Mouse (Mus musculus): ENCODE data around the gene Fbxl7. TPM values are rescaled to one million over a fixed set of nuclear protein-coding genes. Genes with fewer than 3 reads are reported as not detected.

Gene Fbxl7
- polyA plus RNA-seq (2015; fragmentation: Nextera tagmentation; extraction: Ambion mirVana), result 11.3 TPM in 2 replicates

- Histone ChIP-seq H3K27me3 (replicated peaks) (no peaks in the 10 kb centered on the region), H3K36me3 (no peaks in the 10 kb centered on the region), H3K4me3 (replicated peaks) (peak within 1 kb of the TSS; percentile 84), H3K9me3 (no peaks in the 10 kb centered on the region), H3K4me2 (replicated peaks) (peak within 1 kb of the TSS; percentile 86), H3K27ac (peak within 1 kb of the TSS; percentile 89), H3K4me1 (replicated peaks) (no peaks in the 10 kb centered on the region), H3K9ac (peak within 1 kb of the TSS; percentile 82)
- WGBS, result under 1% methylated on average over 58 of the region's 58 CpGs
- peak; percentile 94 for ATAC-seq
Observed at GRCm38 (mm10) chr15:26895251-26895711, at the start of gene Fbxl7. Fbxl7 (minus strand) TSS chr15:26895580.

GRCm38 (mm10) chr15:26922026-26922425 is 26.6 kb upstream of the Fbxl7 start:
- WGBS, result 75% methylated on average over 2 of the region's 2 CpGs
- Histone ChIP-seq H3K4me1 (replicated peaks) (no peaks in the 10 kb centered on the region), H3K9me3 (no peaks in the 10 kb centered on the region), H3K36me3 (no peaks in the 10 kb centered on the region), H3K27ac (no peak overlapping the region), H3K4me2 (replicated peaks) (no peak overlapping the region), H3K9ac (no peak overlapping the region), H3K4me3 (replicated peaks) (no peak overlapping the region), H3K27me3 (replicated peaks) (no peaks in the 10 kb centered on the region)
- ATAC-seq, result no peak

DNA sequence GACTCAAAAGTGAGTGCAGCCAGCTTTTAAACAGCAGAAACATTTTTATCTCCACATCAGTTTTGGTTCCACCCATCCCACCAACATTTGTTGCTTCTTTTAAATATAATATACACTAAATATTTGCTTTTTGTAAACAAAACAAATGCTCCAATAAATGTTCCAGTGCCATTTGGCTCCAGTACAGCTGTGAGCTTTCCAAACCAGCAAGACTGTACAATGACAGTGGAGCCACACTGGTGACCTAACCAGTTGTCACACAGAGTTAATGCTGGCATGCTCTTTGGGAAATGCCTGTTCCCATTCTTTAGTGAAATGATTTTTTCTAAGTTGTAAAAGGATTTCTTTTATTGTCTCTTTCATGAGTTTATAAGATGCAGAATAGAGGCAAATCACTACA is 18.0 kb upstream of the Fbxl7 start:
- Histone ChIP-seq H3K4me1 (replicated peaks) (no peaks in the 10 kb centered on the region), H3K27me3 (replicated peaks) (no peaks in the 10 kb centered on the region), H3K27ac (no peak overlapping the region), H3K9me3 (no peaks in the 10 kb centered on the region), H3K4me2 (replicated peaks) (no peak overlapping the region), H3K4me3 (replicated peaks) (no peak overlapping the region), H3K36me3 (no peaks in the 10 kb centered on the region), H3K9ac (no peak overlapping the region)
- no peak for ATAC-seq

- H3K36me3 ChIP-seq, result no peaks in the 10 kb centered on the region
- WGBS, result under 1% methylated on average over 14 of the region's 14 CpGs
- no peaks in the 10 kb centered on the region for H3K9me3 ChIP-seq
- H3K4me3 ChIP-seq (replicated peaks), result peak overlapping the region; percentile 84
- peak overlapping the region; percentile 89 for H3K27ac ChIP-seq
- no peaks in the 10 kb centered on the region for H3K4me1 ChIP-seq (replicated peaks)
- peak; percentile 52 for ATAC-seq
- peak overlapping the region; percentile 82 for H3K9ac ChIP-seq
- no peaks in the 10 kb centered on the region for H3K27me3 ChIP-seq (replicated peaks)
- H3K4me2 ChIP-seq (replicated peaks), result peak overlapping the region; percentile 86
Observed at GRCm38 (mm10) chr15:26895761-26896160, 381 bp upstream of the Fbxl7 start.

- peak; percentile 78 for ATAC-seq
- H3K27ac ChIP-seq, result peak overlapping the region; percentile 89
- WGBS, result 0% methylated on average over 28 of the region's 28 CpGs
- H3K4me3 ChIP-seq (replicated peaks), result peak overlapping the region; percentile 84
- H3K4me1 ChIP-seq (replicated peaks), result no peaks in the 10 kb centered on the region
- no peaks in the 10 kb centered on the region for H3K27me3 ChIP-seq (replicated peaks)
- peak overlapping the region; percentile 86 for H3K4me2 ChIP-seq (replicated peaks)
- H3K9me3 ChIP-seq, result no peaks in the 10 kb centered on the region
- H3K36me3 ChIP-seq, result no peaks in the 10 kb centered on the region
- peak overlapping the region; percentile 82 for H3K9ac ChIP-seq
Observed at GRCm38 (mm10) chr15:26894801-26895229, 565 bp downstream of the Fbxl7 start.

DNA sequence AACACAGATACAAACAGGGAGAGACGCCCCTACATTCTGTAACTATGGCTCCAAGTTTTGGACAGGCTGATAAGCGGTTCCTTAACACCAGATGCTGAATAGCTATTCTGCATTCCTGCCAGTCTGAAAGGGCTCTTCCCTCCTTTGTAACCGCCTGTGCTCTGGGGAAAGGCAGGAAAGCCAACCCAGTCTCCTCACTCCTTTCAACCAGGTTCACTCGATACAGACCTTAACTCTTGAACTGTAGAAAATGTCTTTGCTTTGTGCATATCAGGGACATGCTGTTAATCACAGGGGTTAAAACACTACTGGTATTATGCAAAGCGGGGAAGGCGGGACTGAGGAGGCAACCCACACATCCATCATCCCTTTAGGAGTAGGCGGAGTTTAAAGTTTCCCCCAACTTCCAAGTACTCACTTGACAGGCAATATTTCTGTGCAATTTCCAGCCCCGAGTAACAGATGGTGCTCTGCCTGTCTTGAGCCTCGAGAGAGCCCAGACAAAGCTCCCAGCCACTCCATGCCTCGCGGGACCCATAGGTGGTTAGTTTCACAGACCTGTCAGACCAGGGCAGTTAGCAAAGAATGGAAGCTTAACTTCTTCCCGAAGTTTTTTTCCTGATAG is 1.2 kb downstream of the Fbxl7 start:
- H3K27me3 ChIP-seq (replicated peaks), result no peaks in the 10 kb centered on the region
- WGBS, result 4% methylated on average over 12 of the region's 12 CpGs
- H3K4me1 ChIP-seq (replicated peaks), result no peaks in the 10 kb centered on the region
- H3K9me3 ChIP-seq, result no peaks in the 10 kb centered on the region
- ATAC-seq, result peak; percentile 44
- H3K9ac ChIP-seq, result peak overlapping the region; percentile 82
- peak overlapping the region; percentile 89 for H3K27ac ChIP-seq
- H3K4me2 ChIP-seq (replicated peaks), result peak overlapping the region; percentile 86
- peak overlapping the region; percentile 84 for H3K4me3 ChIP-seq (replicated peaks)
- no peaks in the 10 kb centered on the region for H3K36me3 ChIP-seq

DNA sequence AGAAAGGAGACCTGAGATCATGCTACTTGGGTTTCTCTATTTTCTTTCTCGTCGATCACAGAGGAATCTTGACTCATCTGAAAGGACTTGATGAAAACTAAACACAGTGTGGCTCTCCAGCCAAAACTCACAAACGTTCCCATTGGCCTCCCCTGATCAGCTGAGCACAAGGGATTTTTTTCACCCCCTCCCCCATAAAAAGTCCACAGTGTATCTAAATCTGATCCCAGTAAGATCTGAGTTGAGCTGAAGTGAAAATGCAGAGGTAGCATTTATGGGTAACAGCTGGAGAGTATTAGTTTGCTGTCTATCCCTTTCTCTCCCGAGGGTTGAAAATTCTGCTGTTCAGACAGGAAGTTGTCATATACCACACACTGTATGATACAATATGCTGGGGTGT is 2.2 kb downstream of the Fbxl7 start:
- H3K9me3 ChIP-seq, result no peaks in the 10 kb centered on the region
- H3K4me1 ChIP-seq (replicated peaks), result no peaks in the 10 kb centered on the region; the same call in 1 of the 2 replicates
- no peak overlapping the region for H3K9ac ChIP-seq
- peak overlapping the region; percentile 86 for H3K4me2 ChIP-seq (replicated peaks)
- H3K27ac ChIP-seq, result no peak overlapping the region
- H3K4me3 ChIP-seq (replicated peaks), result peak overlapping the region; percentile 11; the same call in 1 of the 2 replicates
- WGBS, result 31% methylated on average over 4 of the region's 4 CpGs
- no peaks in the 10 kb centered on the region for H3K27me3 ChIP-seq (replicated peaks)
- no peak for ATAC-seq
- H3K36me3 ChIP-seq, result no peaks in the 10 kb centered on the region

GRCm38 (mm10) chr15:26889971-26890370 is 5.4 kb downstream of the Fbxl7 start:
- H3K9me3 ChIP-seq, result no peaks in the 10 kb centered on the region
- no peak for ATAC-seq
- H3K27me3 ChIP-seq (replicated peaks), result no peaks in the 10 kb centered on the region
- no peaks in the 10 kb centered on the region for H3K36me3 ChIP-seq
- no peaks in the 10 kb centered on the region; the same call in 1 of the 2 replicates for H3K4me1 ChIP-seq (replicated peaks)
- no peak overlapping the region for H3K9ac ChIP-seq
- no peak overlapping the region for H3K4me2 ChIP-seq (replicated peaks)
- no peak overlapping the region for H3K4me3 ChIP-seq (replicated peaks)
- WGBS, result 67% methylated on average over 5 of the region's 5 CpGs
- H3K27ac ChIP-seq, result no peak overlapping the region

- H3K4me3 ChIP-seq (replicated peaks), result no peak overlapping the region
- H3K9ac ChIP-seq, result no peak overlapping the region
- no peaks in the 10 kb centered on the region for H3K27me3 ChIP-seq (replicated peaks)
- no peaks in the 10 kb centered on the region; the same call in 1 of the 2 replicates for H3K4me1 ChIP-seq (replicated peaks)
- H3K4me2 ChIP-seq (replicated peaks), result no peak overlapping the region
- H3K27ac ChIP-seq, result no peak overlapping the region
- 76% methylated on average over 10 of the region's 10 CpGs for WGBS
- H3K36me3 ChIP-seq, result no peaks in the 10 kb centered on the region
- H3K9me3 ChIP-seq, result no peaks in the 10 kb centered on the region
- no peak for ATAC-seq
Observed at GRCm38 (mm10) chr15:26888170-26888569, 7.2 kb downstream of the Fbxl7 start.

DNA sequence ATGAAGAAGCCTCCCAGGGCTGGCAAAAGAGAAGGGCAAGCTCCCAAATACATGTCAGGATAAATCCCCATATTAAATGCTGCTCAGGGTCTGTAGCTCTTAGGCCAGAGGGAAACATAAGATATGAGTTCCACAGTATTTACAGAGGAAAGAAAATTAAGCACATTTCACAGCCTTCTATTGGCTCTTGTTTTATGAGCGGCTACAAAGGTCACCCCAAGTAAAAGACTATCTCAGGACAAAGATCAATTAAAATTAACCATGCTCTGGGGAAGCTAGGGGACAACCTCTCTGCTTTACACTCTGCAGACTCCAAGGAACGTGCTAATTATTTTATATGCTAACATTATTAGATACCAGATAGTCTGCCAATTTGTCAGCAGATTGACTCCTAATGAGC is 9.4 kb downstream of the Fbxl7 start:
- Histone ChIP-seq H3K9ac (no peak overlapping the region), H3K27ac (no peak overlapping the region), H3K36me3 (no peaks in the 10 kb centered on the region), H3K27me3 (replicated peaks) (no peaks in the 10 kb centered on the region), H3K9me3 (no peaks in the 10 kb centered on the region), H3K4me1 (replicated peaks) (no peaks in the 10 kb centered on the region; the same call in 1 of the 2 replicates), H3K4me2 (replicated peaks) (no peak overlapping the region), H3K4me3 (replicated peaks) (no peak overlapping the region)
- peak; percentile 81 for ATAC-seq
- WGBS, result 63% methylated on average over 2 of the region's 2 CpGs

DNA sequence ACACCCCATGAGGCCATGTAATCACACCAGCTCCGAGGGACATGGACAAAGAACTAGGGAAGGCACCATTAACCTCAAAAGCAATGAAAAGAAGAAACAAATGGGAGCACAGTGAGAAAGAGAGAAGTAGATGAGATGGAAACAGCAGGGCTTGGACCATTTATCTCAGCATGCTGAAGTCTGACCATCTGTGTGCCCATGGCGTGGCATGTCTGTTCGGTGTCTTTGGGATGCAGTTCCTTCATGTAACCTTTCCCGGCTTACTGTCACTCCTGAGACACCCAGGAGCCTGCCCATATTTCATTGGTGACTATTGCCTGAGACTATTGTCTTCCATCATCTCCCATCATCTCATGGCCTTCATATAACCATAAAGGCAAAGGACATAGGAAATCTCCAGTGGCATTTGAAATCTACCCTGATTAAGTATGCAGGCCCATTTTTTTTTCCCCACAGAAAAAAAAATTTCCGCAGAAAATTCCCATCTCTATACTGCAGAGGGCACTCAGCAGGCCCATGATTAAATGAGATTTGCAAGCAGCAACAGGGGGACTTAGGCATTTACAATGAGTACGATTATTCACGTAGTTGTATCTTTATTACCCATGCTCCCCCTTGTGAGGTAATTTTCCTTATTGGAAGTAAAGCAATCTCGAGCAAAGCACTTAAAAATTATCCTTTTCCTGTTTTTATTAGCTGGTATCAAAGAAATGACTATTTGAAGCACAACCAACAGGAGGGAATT is 15.0 kb downstream of the Fbxl7 start:
- Histone ChIP-seq H3K9me3 (no peaks in the 10 kb centered on the region), H3K9ac (no peak overlapping the region), H3K4me2 (replicated peaks) (no peak overlapping the region), H3K4me1 (replicated peaks) (peaks cover 5% of the 10 kb centered on the region), H3K36me3 (no peaks in the 10 kb centered on the region), H3K27ac (no peak overlapping the region), H3K4me3 (replicated peaks) (no peak overlapping the region), H3K27me3 (replicated peaks) (no peaks in the 10 kb centered on the region)
- ATAC-seq, result no peak
- WGBS, result 79% methylated on average over 8 of the region's 8 CpGs

DNA sequence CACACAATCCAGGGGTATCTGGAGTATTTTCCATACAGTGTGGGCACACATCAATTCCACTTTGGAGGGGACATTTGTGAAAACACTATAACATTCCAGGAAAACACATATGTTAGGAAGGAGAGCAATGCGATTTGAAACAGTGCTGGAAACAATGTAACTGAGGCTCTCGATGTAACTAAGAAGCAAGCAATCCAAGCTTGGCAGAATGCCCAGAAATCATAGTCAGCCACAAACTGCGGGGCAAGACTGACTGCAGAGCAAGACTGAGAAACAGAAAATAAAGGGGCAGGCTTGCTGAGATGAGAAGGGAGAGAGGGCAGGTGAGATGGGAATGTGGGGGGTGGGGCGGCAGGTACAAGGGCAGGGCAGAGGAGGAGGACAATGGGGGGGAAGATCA is 19.7 kb downstream of the Fbxl7 start:
- H3K9ac ChIP-seq, result no peak overlapping the region
- 0 out of 2 replicates have a peak overlapping the region, but pooled peaks have one; percentile 1 for H3K27ac ChIP-seq
- no peaks in the 10 kb centered on the region for H3K36me3 ChIP-seq
- H3K4me1 ChIP-seq (replicated peaks), result peaks cover 5% of the 10 kb centered on the region
- no peaks in the 10 kb centered on the region for H3K9me3 ChIP-seq
- no peak overlapping the region for H3K4me3 ChIP-seq (replicated peaks)
- no peak overlapping the region for H3K4me2 ChIP-seq (replicated peaks)
- peak; percentile 91 for ATAC-seq
- WGBS, result 9% methylated on average over 4 of the region's 4 CpGs
- H3K27me3 ChIP-seq (replicated peaks), result no peaks in the 10 kb centered on the region
